Mouse (Mus musculus) embryo, embryonic 11.5 days (tissue): ENCODE measurements around the gene Fam19a5.

Experiments used
- DNase-seq: peaks from one replicate; pipeline ENCODE4 v3.0.0-alpha.2; 2012; ENCODE audit warnings: low read depth, low spot score

The Fam19a5 gene

GRCm38 (mm10) chr15:87543599-87544338 is at the start of gene Fam19a5:
Fam19a5 (plus strand) TSS chr15:87544299.
- peak; percentile 52 for DNase-seq

- no peak for DNase-seq
Measured at GRCm38 (mm10) chr15:87501737-87502136, 42.4 kb upstream of the Fam19a5 start.

GRCm38 (mm10) chr15:87507349-87507748 is 36.8 kb upstream of the Fam19a5 start:
- no peak for DNase-seq

GRCm38 (mm10) chr15:87510886-87511285 is 33.2 kb upstream of the Fam19a5 start:
- no peak for DNase-seq

GRCm38 (mm10) chr15:87518161-87518560 is 25.9 kb upstream of the Fam19a5 start:
- no peak for DNase-seq

- DNase-seq, result no peak
Measured at GRCm38 (mm10) chr15:87529271-87529670, 14.8 kb upstream of the Fam19a5 start.

- no peak for DNase-seq
Measured at GRCm38 (mm10) chr15:87541656-87542055, 2.4 kb upstream of the Fam19a5 start.

- DNase-seq, result peak; percentile 44
Measured at GRCm38 (mm10) chr15:87544401-87545129, 466 bp downstream of the Fam19a5 start.

- no peak for DNase-seq
Measured at GRCm38 (mm10) chr15:87545130-87545642, 1.1 kb downstream of the Fam19a5 start.

GRCm38 (mm10) chr15:87545731-87546360 is 1.7 kb downstream of the Fam19a5 start:
- DNase-seq, result no peak

- DNase-seq, result peak; percentile 32
Measured at GRCm38 (mm10) chr15:87547022-87547421, 2.9 kb downstream of the Fam19a5 start.

GRCm38 (mm10) chr15:87549724-87550123 is 5.6 kb downstream of the Fam19a5 start:
- no peak for DNase-seq

- no peak for DNase-seq
Measured at GRCm38 (mm10) chr15:87550756-87551155, 6.7 kb downstream of the Fam19a5 start.

- no peak for DNase-seq
Measured at GRCm38 (mm10) chr15:87551556-87551955, 7.5 kb downstream of the Fam19a5 start.

- DNase-seq, result no peak
Measured at GRCm38 (mm10) chr15:87555811-87556210, 11.7 kb downstream of the Fam19a5 start.

- no peak for DNase-seq
Measured at GRCm38 (mm10) chr15:87564331-87564730, 20.2 kb downstream of the Fam19a5 start.

GRCm38 (mm10) chr15:87566040-87566929 is 22.2 kb downstream of the Fam19a5 start:
- DNase-seq, result no peak

- no peak for DNase-seq
Measured at GRCm38 (mm10) chr15:87570182-87570581, 26.1 kb downstream of the Fam19a5 start.

GRCm38 (mm10) chr15:87579861-87580260 is 35.8 kb downstream of the Fam19a5 start:
- no peak for DNase-seq

GRCm38 (mm10) chr15:87583921-87584621 is 40.0 kb downstream of the Fam19a5 start:
- no peak for DNase-seq

- no peak for DNase-seq
Measured at GRCm38 (mm10) chr15:87590975-87591374, 46.9 kb downstream of the Fam19a5 start.
